Mouse (Mus musculus): ENCODE measurements at regions not wholly inside any gene's neighbourhood (a gene's known extent, or its start where the extent isn't known, plus 50 kb on each side); places are given as distances from the start of the nearest gene placed in this dataset.

GRCm38 (mm10) chr8:7097577-7097976, 1563.5 kb downstream of the Efnb2 start:
- no peak overlapping the region for H3K9ac ChIP-seq (ENCODE audit: low read length)
- 39% methylated on average over 2 of the region's 2 CpGs for WGBS
- no peak overlapping the region for H3K4me2 ChIP-seq (ENCODE audit: low read depth)
- H3K4me3 ChIP-seq (ENCODE audit: low read depth, low read length) = no peak overlapping the region
- peak; percentile 82 for ATAC-seq (ENCODE audit: insufficient read depth, low FRiP score, low TSS enrichment)
- H3K27me3 ChIP-seq (ENCODE audit: control insufficient read depth, insufficient read depth, low read length) = no peaks in the 10 kb centered on the region
- H3K4me1 ChIP-seq (ENCODE audit: control insufficient read depth, insufficient read depth, low read length) = no peaks in the 10 kb centered on the region
- no peak overlapping the region for H3K27ac ChIP-seq (ENCODE audit: low read depth, low read length)
- no peaks in the 10 kb centered on the region for H3K9me3 ChIP-seq (ENCODE audit: control insufficient read depth, low read length)
- DNase-seq (ENCODE audit: low spot score) = peak; percentile 58
- no peaks in the 10 kb centered on the region for H3K36me3 ChIP-seq (ENCODE audit: control insufficient read depth, insufficient read depth, low read length)

GRCm38 (mm10) chr8:7092831-7093230, 1568.2 kb downstream of the Efnb2 start:
- Histone ChIP-seq H3K9ac (ENCODE audit: low read length) (no peak overlapping the region), H3K36me3 (ENCODE audit: control insufficient read depth, insufficient read depth, low read length) (no peaks in the 10 kb centered on the region), H3K27me3 (ENCODE audit: control insufficient read depth, insufficient read depth, low read length) (no peaks in the 10 kb centered on the region), H3K4me2 (ENCODE audit: low read depth) (no peak overlapping the region), H3K9me3 (ENCODE audit: control insufficient read depth, low read length) (no peaks in the 10 kb centered on the region), H3K4me1 (ENCODE audit: control insufficient read depth, insufficient read depth, low read length) (no peaks in the 10 kb centered on the region), H3K27ac (ENCODE audit: low read depth, low read length) (no peak overlapping the region), H3K4me3 (ENCODE audit: low read depth, low read length) (no peak overlapping the region)
- ATAC-seq (ENCODE audit: insufficient read depth, low FRiP score, low TSS enrichment) (no peak), DNase-seq (ENCODE audit: low spot score) (no peak)
- 78% methylated on average over 2 of the region's 2 CpGs for WGBS

- H3K36me3 ChIP-seq (ENCODE audit: control insufficient read depth, insufficient read depth, low read length) = no peaks in the 10 kb centered on the region
- no peak overlapping the region for H3K4me3 ChIP-seq (ENCODE audit: low read depth, low read length)
- ATAC-seq (ENCODE audit: insufficient read depth, low FRiP score, low TSS enrichment) (no peak), DNase-seq (ENCODE audit: low spot score) (no peak)
- no peak overlapping the region for H3K27ac ChIP-seq (ENCODE audit: low read depth, low read length)
- no peaks in the 10 kb centered on the region for H3K4me1 ChIP-seq (ENCODE audit: control insufficient read depth, insufficient read depth, low read length)
- WGBS = 49% methylated on average over 2 of the region's 2 CpGs
- H3K4me2 ChIP-seq (ENCODE audit: low read depth) = no peak overlapping the region
- H3K27me3 ChIP-seq (ENCODE audit: control insufficient read depth, insufficient read depth, low read length) = no peaks in the 10 kb centered on the region
- H3K9ac ChIP-seq (ENCODE audit: low read length) = no peak overlapping the region
- no peaks in the 10 kb centered on the region for H3K9me3 ChIP-seq (ENCODE audit: control insufficient read depth, low read length)
Measured at GRCm38 (mm10) chr8:7088123-7088522, 1572.9 kb downstream of the Efnb2 start.

- no peak for DNase-seq (ENCODE audit: low spot score)
- ATAC-seq (ENCODE audit: insufficient read depth, low FRiP score, low TSS enrichment) = no peak
- Histone ChIP-seq H3K27me3 (ENCODE audit: control insufficient read depth, insufficient read depth, low read length) (no peaks in the 10 kb centered on the region), H3K36me3 (ENCODE audit: control insufficient read depth, insufficient read depth, low read length) (no peaks in the 10 kb centered on the region), H3K9ac (ENCODE audit: low read length) (no peak overlapping the region), H3K4me2 (ENCODE audit: low read depth) (no peak overlapping the region), H3K4me3 (ENCODE audit: low read depth, low read length) (no peak overlapping the region), H3K9me3 (ENCODE audit: control insufficient read depth, low read length) (no peaks in the 10 kb centered on the region), H3K27ac (ENCODE audit: low read depth, low read length) (no peak overlapping the region), H3K4me1 (ENCODE audit: control insufficient read depth, insufficient read depth, low read length) (no peaks in the 10 kb centered on the region)
- 84% methylated on average over 4 of the region's 4 CpGs for WGBS
Measured at GRCm38 (mm10) chr8:7060255-7060656, 1600.8 kb downstream of the Efnb2 start.

GRCm38 (mm10) chr8:7026247-7026844, 1634.7 kb downstream of the Efnb2 start:
- DNase-seq (ENCODE audit: low spot score) = no peak

GRCm38 (mm10) chr8:7024336-7024735, 1636.7 kb downstream of the Efnb2 start:
- Histone ChIP-seq H3K36me3 (ENCODE audit: control insufficient read depth, insufficient read depth, low read length) (no peaks in the 10 kb centered on the region), H3K27me3 (ENCODE audit: control insufficient read depth, insufficient read depth, low read length) (no peaks in the 10 kb centered on the region), H3K4me3 (ENCODE audit: low read depth, low read length) (no peak overlapping the region), H3K4me1 (ENCODE audit: control insufficient read depth, insufficient read depth, low read length) (no peaks in the 10 kb centered on the region), H3K9ac (ENCODE audit: low read length) (no peak overlapping the region), H3K9me3 (ENCODE audit: control insufficient read depth, low read length) (no peaks in the 10 kb centered on the region), H3K27ac (ENCODE audit: low read depth, low read length) (no peak overlapping the region), H3K4me2 (ENCODE audit: low read depth) (no peak overlapping the region)
- DNase-seq (ENCODE audit: low spot score) (no peak), ATAC-seq (ENCODE audit: insufficient read depth, low FRiP score, low TSS enrichment) (no peak)
- 88% methylated on average over 3 of the region's 3 CpGs for WGBS

More at GRCm38 (mm10) chr8:7026247-7026844, 1634.7 kb downstream of the Efnb2 start:
- ATAC-seq (ENCODE audit: insufficient read depth, low FRiP score, low TSS enrichment) = no peak
- no peak overlapping the region for H3K27ac ChIP-seq (ENCODE audit: low read depth, low read length)
- H3K9me3 ChIP-seq (ENCODE audit: control insufficient read depth, low read length) = no peaks in the 10 kb centered on the region
- no peak overlapping the region for H3K9ac ChIP-seq (ENCODE audit: low read length)
- WGBS = 85% methylated on average over 3 of the region's 3 CpGs
- H3K4me1 ChIP-seq (ENCODE audit: control insufficient read depth, insufficient read depth, low read length) = no peaks in the 10 kb centered on the region
- no peaks in the 10 kb centered on the region for H3K27me3 ChIP-seq (ENCODE audit: control insufficient read depth, insufficient read depth, low read length)
- no peaks in the 10 kb centered on the region for H3K36me3 ChIP-seq (ENCODE audit: control insufficient read depth, insufficient read depth, low read length)
- H3K4me3 ChIP-seq (ENCODE audit: low read depth, low read length) = no peak overlapping the region
- H3K4me2 ChIP-seq (ENCODE audit: low read depth) = no peak overlapping the region

- H3K9ac ChIP-seq (ENCODE audit: low read length) = no peak overlapping the region
- H3K27me3 ChIP-seq (ENCODE audit: control insufficient read depth, insufficient read depth, low read length) = no peaks in the 10 kb centered on the region
- no peaks in the 10 kb centered on the region for H3K9me3 ChIP-seq (ENCODE audit: control insufficient read depth, low read length)
- no peak overlapping the region for H3K27ac ChIP-seq (ENCODE audit: low read depth, low read length)
- DNase-seq (ENCODE audit: low spot score) (no peak), ATAC-seq (ENCODE audit: insufficient read depth, low FRiP score, low TSS enrichment) (no peak)
- WGBS = 61% methylated on average over 5 of the region's 5 CpGs
- H3K4me3 ChIP-seq (ENCODE audit: low read depth, low read length) = no peak overlapping the region
- no peak overlapping the region for H3K4me2 ChIP-seq (ENCODE audit: low read depth)
- no peaks in the 10 kb centered on the region for H3K36me3 ChIP-seq (ENCODE audit: control insufficient read depth, insufficient read depth, low read length)
- no peaks in the 10 kb centered on the region for H3K4me1 ChIP-seq (ENCODE audit: control insufficient read depth, insufficient read depth, low read length)
Measured at GRCm38 (mm10) chr8:7011881-7012280, 1649.2 kb downstream of the Efnb2 start.

GRCm38 (mm10) chr8:6991516-6991915, 1669.5 kb downstream of the Efnb2 start:
- H3K4me1 ChIP-seq (ENCODE audit: control insufficient read depth, insufficient read depth, low read length) = no peaks in the 10 kb centered on the region
- 95% methylated on average over 2 of the region's 2 CpGs for WGBS
- H3K4me2 ChIP-seq (ENCODE audit: low read depth) = no peak overlapping the region
- H3K27me3 ChIP-seq (ENCODE audit: control insufficient read depth, insufficient read depth, low read length) = no peaks in the 10 kb centered on the region
- H3K27ac ChIP-seq (ENCODE audit: low read depth, low read length) = no peak overlapping the region
- H3K4me3 ChIP-seq (ENCODE audit: low read depth, low read length) = no peak overlapping the region
- H3K36me3 ChIP-seq (ENCODE audit: control insufficient read depth, insufficient read depth, low read length) = no peaks in the 10 kb centered on the region
- ATAC-seq (ENCODE audit: insufficient read depth, low FRiP score, low TSS enrichment) (no peak), DNase-seq (ENCODE audit: low spot score) (no peak)
- H3K9me3 ChIP-seq (ENCODE audit: control insufficient read depth, low read length) = no peaks in the 10 kb centered on the region
- no peak overlapping the region for H3K9ac ChIP-seq (ENCODE audit: low read length)

GRCm38 (mm10) chr8:6989359-6990095, 1671.5 kb downstream of the Efnb2 start:
- no peaks in the 10 kb centered on the region for H3K9me3 ChIP-seq (ENCODE audit: control insufficient read depth, low read length)
- no peaks in the 10 kb centered on the region for H3K27me3 ChIP-seq (ENCODE audit: control insufficient read depth, insufficient read depth, low read length)
- ATAC-seq (ENCODE audit: insufficient read depth, low FRiP score, low TSS enrichment) (no peak), DNase-seq (ENCODE audit: low spot score) (no peak)
- no peak overlapping the region for H3K27ac ChIP-seq (ENCODE audit: low read depth, low read length)
- H3K9ac ChIP-seq (ENCODE audit: low read length) = no peak overlapping the region
- H3K4me1 ChIP-seq (ENCODE audit: control insufficient read depth, insufficient read depth, low read length) = no peaks in the 10 kb centered on the region
- no peaks in the 10 kb centered on the region for H3K36me3 ChIP-seq (ENCODE audit: control insufficient read depth, insufficient read depth, low read length)
- WGBS = 75% methylated on average over 3 of the region's 3 CpGs
- no peak overlapping the region for H3K4me2 ChIP-seq (ENCODE audit: low read depth)
- H3K4me3 ChIP-seq (ENCODE audit: low read depth, low read length) = no peak overlapping the region
